Mouse (Mus musculus): ENCODE results near the gene Atg13. TPM values are rescaled to one million over a fixed set of nuclear protein-coding genes. Genes with fewer than 3 reads are reported as not detected.

Gene Atg13
- polyA plus RNA-seq, 1 experiment from 2014 or later = 28.9 TPM

- no peaks in the 10 kb centered on the region for H3K4me1 ChIP-seq
- peaks cover 46% of the 10 kb centered on the region for H3K36me3 ChIP-seq (replicated peaks)
- H3K4me3 ChIP-seq = no peak overlapping the region
- H3K27me3 ChIP-seq (replicated peaks; ENCODE audit: low read depth, poor library complexity, severe bottlenecking) = no peaks in the 10 kb centered on the region
- WGBS = 84% methylated on average over 6 of the region's 6 CpGs
- H3K27ac ChIP-seq (replicated peaks) = no peak overlapping the region
- H3K9me3 ChIP-seq = no peaks in the 10 kb centered on the region
- no peak for DNase-seq (ENCODE audit: low spot score)
Observed at GRCm38 (mm10) chr2:91718276-91718675, 7.9 kb upstream of the Atg13 start.

- Histone ChIP-seq H3K36me3 (replicated peaks) (peaks cover 38% of the 10 kb centered on the region), H3K27me3 (replicated peaks; ENCODE audit: low read depth, poor library complexity, severe bottlenecking) (no peaks in the 10 kb centered on the region), H3K4me3 (no peak overlapping the region), H3K27ac (replicated peaks) (no peak overlapping the region), H3K4me1 (peaks cover 17% of the 10 kb centered on the region), H3K9me3 (no peaks in the 10 kb centered on the region)
- no peak for DNase-seq (ENCODE audit: low spot score)
- 95% methylated on average over 1 of the region's 1 CpGs for WGBS
Observed at GRCm38 (mm10) chr2:91714921-91715320, 4.5 kb upstream of the Atg13 start.

GRCm38 (mm10) chr2:91711256-91711925 is 1.0 kb upstream of the Atg13 start:
- Histone ChIP-seq H3K27ac (replicated peaks) (peak overlapping the region; percentile 92), H3K4me3 (peak overlapping the region; percentile 94), H3K9me3 (no peaks in the 10 kb centered on the region), H3K4me1 (peaks cover 24% of the 10 kb centered on the region), H3K36me3 (replicated peaks) (peaks cover 19% of the 10 kb centered on the region), H3K27me3 (replicated peaks; ENCODE audit: low read depth, poor library complexity, severe bottlenecking) (no peaks in the 10 kb centered on the region)
- 5% methylated on average over 8 of the region's 8 CpGs for WGBS
- DNase-seq (ENCODE audit: low spot score) = peak; percentile 14

DNA sequence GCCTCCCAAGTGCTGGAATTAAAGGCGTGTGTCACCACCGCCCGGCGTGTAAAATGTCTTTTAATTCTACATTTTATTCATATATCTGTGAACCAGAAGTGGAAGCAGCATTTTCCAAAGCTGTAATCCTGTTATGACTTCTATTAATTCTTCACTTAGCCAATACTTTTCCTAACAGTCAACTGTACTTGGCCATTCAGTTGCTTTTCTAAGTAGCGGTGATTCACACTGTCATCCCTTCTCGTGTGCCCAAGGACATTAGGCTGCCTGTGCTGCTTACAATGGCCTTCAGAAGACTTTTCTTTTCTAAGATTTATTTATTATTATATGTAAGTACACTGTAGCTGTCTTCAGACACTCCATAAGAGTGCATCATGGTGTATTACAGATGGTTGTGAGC is 2.0 kb downstream of the Atg13 start:
- H3K4me1 ChIP-seq = peaks cover 24% of the 10 kb centered on the region
- H3K9me3 ChIP-seq = no peaks in the 10 kb centered on the region
- peaks cover 6% of the 10 kb centered on the region; the same call in 1 of the 2 replicates for H3K36me3 ChIP-seq (replicated peaks)
- no peak overlapping the region for H3K4me3 ChIP-seq
- no peak for DNase-seq (ENCODE audit: low spot score)
- no peak overlapping the region for H3K27ac ChIP-seq (replicated peaks)
- no peaks in the 10 kb centered on the region for H3K27me3 ChIP-seq (replicated peaks; ENCODE audit: low read depth, poor library complexity, severe bottlenecking)
- WGBS = 92% methylated on average over 6 of the region's 6 CpGs

- H3K36me3 ChIP-seq (replicated peaks) = no peaks in the 10 kb centered on the region
- no peak overlapping the region for H3K27ac ChIP-seq (replicated peaks)
- no peak for DNase-seq (ENCODE audit: low spot score)
- H3K27me3 ChIP-seq (replicated peaks; ENCODE audit: low read depth, poor library complexity, severe bottlenecking) = no peaks in the 10 kb centered on the region
- H3K9me3 ChIP-seq = no peaks in the 10 kb centered on the region
- peaks cover 11% of the 10 kb centered on the region for H3K4me1 ChIP-seq
- H3K4me3 ChIP-seq = no peak overlapping the region
Observed at GRCm38 (mm10) chr2:91706456-91706855, 3.9 kb downstream of the Atg13 start.

DNA sequence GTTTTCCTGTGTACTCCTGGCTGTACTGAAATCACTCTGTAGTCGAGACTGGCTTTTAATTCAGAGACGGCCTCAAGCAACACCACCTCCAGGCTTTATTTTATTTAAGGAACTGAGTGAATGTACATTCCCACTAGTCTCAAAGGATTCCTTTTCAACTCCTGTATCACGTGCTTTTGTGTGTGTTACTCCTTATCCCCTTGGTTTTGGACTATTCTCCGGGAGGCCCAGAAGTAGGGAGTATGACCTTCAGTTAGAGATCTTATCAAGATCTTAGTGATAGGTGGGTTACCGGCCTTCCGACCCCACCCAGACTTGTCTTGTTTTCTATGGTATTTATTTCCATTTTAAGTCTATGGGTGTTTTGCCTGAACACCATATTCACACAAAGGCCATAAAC is 4.6 kb downstream of the Atg13 start:
- H3K36me3 ChIP-seq (replicated peaks) = no peaks in the 10 kb centered on the region
- no peaks in the 10 kb centered on the region for H3K9me3 ChIP-seq
- no peak overlapping the region for H3K4me3 ChIP-seq
- H3K4me1 ChIP-seq = peaks cover 9% of the 10 kb centered on the region
- no peak overlapping the region for H3K27ac ChIP-seq (replicated peaks)
- no peaks in the 10 kb centered on the region for H3K27me3 ChIP-seq (replicated peaks; ENCODE audit: low read depth, poor library complexity, severe bottlenecking)
- no peak for DNase-seq (ENCODE audit: low spot score)
- 82% methylated on average over 6 of the region's 6 CpGs for WGBS

- Histone ChIP-seq H3K9me3 (no peaks in the 10 kb centered on the region), H3K4me3 (no peak overlapping the region), H3K27ac (replicated peaks) (no peak overlapping the region), H3K36me3 (replicated peaks) (no peaks in the 10 kb centered on the region), H3K27me3 (replicated peaks; ENCODE audit: low read depth, poor library complexity, severe bottlenecking) (no peaks in the 10 kb centered on the region), H3K4me1 (no peaks in the 10 kb centered on the region)
- no peak for DNase-seq (ENCODE audit: low spot score)
- WGBS = 92% methylated on average over 2 of the region's 2 CpGs
Observed at GRCm38 (mm10) chr2:91701366-91701765, 9.0 kb downstream of the Atg13 start.

- Histone ChIP-seq H3K27me3 (replicated peaks; ENCODE audit: low read depth, poor library complexity, severe bottlenecking) (no peaks in the 10 kb centered on the region), H3K4me3 (no peak overlapping the region), H3K9me3 (no peaks in the 10 kb centered on the region), H3K27ac (replicated peaks) (no peak overlapping the region), H3K36me3 (replicated peaks) (peaks cover 10% of the 10 kb centered on the region), H3K4me1 (no peaks in the 10 kb centered on the region)
- 79% methylated on average over 1 of the region's 1 CpGs for WGBS
- no peak for DNase-seq (ENCODE audit: low spot score)
Observed at GRCm38 (mm10) chr2:91699225-91699624, 11.2 kb downstream of the Atg13 start.

DNA sequence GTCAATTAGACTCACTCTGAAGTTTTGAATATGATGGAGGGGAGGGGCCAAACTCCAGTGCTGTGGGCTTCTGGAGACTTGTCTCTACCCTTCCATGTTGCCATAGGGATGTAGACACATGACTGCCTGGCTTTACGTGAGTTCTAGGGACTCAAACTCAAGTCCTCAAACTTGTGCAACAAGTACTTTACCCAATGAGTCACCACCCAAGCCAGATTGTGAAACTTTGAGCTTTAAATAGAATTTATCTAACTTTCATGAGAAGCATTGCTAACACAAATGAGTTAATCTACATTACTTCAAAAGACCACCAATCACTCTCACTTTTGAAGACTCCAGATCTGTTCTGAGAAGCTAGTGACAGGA is 14.2 kb downstream of the Atg13 start:
- Histone ChIP-seq H3K4me1 (no peaks in the 10 kb centered on the region), H3K4me3 (no peak overlapping the region), H3K36me3 (replicated peaks) (peaks cover 29% of the 10 kb centered on the region), H3K27ac (replicated peaks) (no peak overlapping the region), H3K9me3 (no peaks in the 10 kb centered on the region), H3K27me3 (replicated peaks; ENCODE audit: low read depth, poor library complexity, severe bottlenecking) (no peaks in the 10 kb centered on the region)
- WGBS = 90% methylated on average over 1 of the region's 1 CpGs
- DNase-seq (ENCODE audit: low spot score) = no peak

DNA sequence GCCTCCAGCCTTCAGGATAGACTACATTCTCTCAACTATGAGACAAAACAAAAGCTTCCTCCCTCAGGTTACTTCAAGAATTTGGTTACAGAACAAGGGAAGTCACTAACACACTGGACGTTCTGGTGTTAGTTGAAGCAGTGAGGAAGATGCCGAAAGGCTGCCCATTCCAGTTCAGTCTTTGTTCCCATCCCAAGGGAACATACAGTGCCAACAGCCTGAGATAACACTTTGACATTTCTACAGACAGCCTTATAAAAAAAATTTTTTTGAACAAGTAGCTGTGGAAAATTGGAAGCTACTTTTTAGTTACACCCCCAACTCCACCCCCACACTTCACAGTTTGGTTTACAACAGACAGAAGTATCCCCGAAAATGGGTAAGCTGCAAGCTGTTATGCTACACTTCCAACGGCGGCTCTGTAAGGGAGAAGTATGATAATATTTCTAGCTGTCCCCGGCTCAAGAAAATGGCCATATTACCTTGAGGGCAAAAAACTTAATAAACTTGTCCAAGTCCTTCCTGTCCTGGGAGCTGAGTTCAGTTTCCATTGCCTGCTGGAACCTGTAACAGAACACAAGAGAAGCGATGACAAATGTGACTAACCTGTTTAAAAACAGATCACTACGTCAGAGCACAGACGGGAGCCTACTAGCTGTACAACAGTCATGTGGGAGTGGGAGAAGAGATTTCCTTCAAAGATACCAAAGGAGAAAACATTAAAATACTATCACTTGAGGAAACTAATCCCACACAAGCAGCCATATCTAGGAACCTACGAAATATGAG is 14.7 kb downstream of the Atg13 start:
- peaks cover 32% of the 10 kb centered on the region for H3K36me3 ChIP-seq (replicated peaks)
- no peak for DNase-seq (ENCODE audit: low spot score)
- no peak overlapping the region for H3K4me3 ChIP-seq
- no peaks in the 10 kb centered on the region for H3K9me3 ChIP-seq
- no peaks in the 10 kb centered on the region for H3K4me1 ChIP-seq
- no peak overlapping the region for H3K27ac ChIP-seq (replicated peaks)
- no peaks in the 10 kb centered on the region for H3K27me3 ChIP-seq (replicated peaks; ENCODE audit: low read depth, poor library complexity, severe bottlenecking)
- WGBS = 91% methylated on average over 10 of the region's 10 CpGs

GRCm38 (mm10) chr2:91689452-91689851 is 20.9 kb downstream of the Atg13 start:
- H3K27ac ChIP-seq (replicated peaks) = no peak overlapping the region
- no peak overlapping the region for H3K4me3 ChIP-seq
- no peaks in the 10 kb centered on the region for H3K27me3 ChIP-seq (replicated peaks; ENCODE audit: low read depth, poor library complexity, severe bottlenecking)
- H3K9me3 ChIP-seq = no peaks in the 10 kb centered on the region
- peaks cover 69% of the 10 kb centered on the region for H3K36me3 ChIP-seq (replicated peaks)
- 80% methylated on average over 7 of the region's 7 CpGs for WGBS
- no peaks in the 10 kb centered on the region for H3K4me1 ChIP-seq
- DNase-seq (ENCODE audit: low spot score) = no peak

GRCm38 (mm10) chr2:91683919-91684318 is 26.5 kb downstream of the Atg13 start:
- H3K4me1 ChIP-seq = no peaks in the 10 kb centered on the region
- no peaks in the 10 kb centered on the region for H3K9me3 ChIP-seq
- no peaks in the 10 kb centered on the region for H3K27me3 ChIP-seq (replicated peaks; ENCODE audit: low read depth, poor library complexity, severe bottlenecking)
- no peak overlapping the region for H3K27ac ChIP-seq (replicated peaks)
- DNase-seq (ENCODE audit: low spot score) = no peak
- WGBS = 81% methylated on average over 8 of the region's 8 CpGs
- H3K4me3 ChIP-seq = no peak overlapping the region
- peaks cover 82% of the 10 kb centered on the region for H3K36me3 ChIP-seq (replicated peaks)

- H3K9me3 ChIP-seq = no peaks in the 10 kb centered on the region
- no peaks in the 10 kb centered on the region for H3K27me3 ChIP-seq (replicated peaks; ENCODE audit: low read depth, poor library complexity, severe bottlenecking)
- peak; percentile 31 for DNase-seq (ENCODE audit: low spot score)
- peaks cover 84% of the 10 kb centered on the region for H3K36me3 ChIP-seq (replicated peaks)
- no peak overlapping the region for H3K4me3 ChIP-seq
- H3K4me1 ChIP-seq = no peaks in the 10 kb centered on the region
- no peak overlapping the region for H3K27ac ChIP-seq (replicated peaks)
- 68% methylated on average over 4 of the region's 4 CpGs for WGBS
Observed at GRCm38 (mm10) chr2:91682850-91683249, 27.5 kb downstream of the Atg13 start.

Measured in embryonic facial prominence, embryonic 10.5 days (tissue).